Mouse (Mus musculus): ENCODE results near the gene Ano10.

GRCm38 (mm10) chr9:122180105-122180504 lies 114.1 kb downstream of the Ano10 start:
- TF ChIP-seq GATA1 (IDR thresholded peaks at IDR 0.05; ENCODE audit: borderline replicate concordance, low read length), result no peak
- no peak for TF ChIP-seq FLI1 (IDR thresholded peaks at IDR 0.05; ENCODE audit: low read length)

All from megakaryocyte, embryonic 14.5 days (primary cell).